Mouse (Mus musculus): ENCODE results near the gene Snapc5. TPM values are rescaled to one million over a fixed set of nuclear protein-coding genes. Genes with fewer than 3 reads are reported as not detected.

Snapc5 gene
- 10 to 100 TPM; 20.3 to 21.0 TPM for total RNA-seq (2023)

DNA sequence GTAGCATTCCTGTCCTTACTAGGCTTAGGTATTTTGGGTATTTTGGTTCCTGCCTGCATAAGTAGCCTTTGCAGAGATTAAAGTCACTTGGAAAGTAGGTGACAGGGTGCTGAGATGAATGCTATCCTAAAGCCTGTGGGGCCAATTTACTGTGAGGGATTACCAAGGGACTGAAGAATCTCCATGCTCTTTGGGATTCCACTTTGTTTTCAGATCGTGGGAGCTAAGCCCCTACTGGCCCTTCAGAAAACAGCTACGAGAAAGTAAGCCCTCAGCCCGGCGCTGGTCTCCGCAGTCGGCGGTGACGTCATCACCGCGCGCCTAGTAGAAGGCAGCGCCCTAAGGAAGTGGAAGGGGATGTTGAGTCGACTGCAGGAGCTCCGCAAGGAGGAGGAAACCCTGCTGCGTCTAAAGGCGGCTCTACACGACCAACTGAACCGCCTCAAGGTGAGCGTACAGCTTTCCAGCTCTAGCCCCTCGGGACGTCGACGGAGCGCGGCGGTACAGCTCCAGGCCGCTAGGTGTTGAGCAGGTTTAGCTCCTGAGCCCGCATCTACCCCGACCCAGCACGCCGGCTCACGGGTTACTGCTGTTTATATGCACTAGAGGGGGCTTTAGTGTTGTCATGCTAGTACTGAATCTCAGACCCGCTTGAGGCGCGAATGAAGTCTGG is at the start of gene Snapc5:
Gene Snapc5, plus strand, starts transcription at position 301 of the 673 bp plus-strand sequence.

DNA sequence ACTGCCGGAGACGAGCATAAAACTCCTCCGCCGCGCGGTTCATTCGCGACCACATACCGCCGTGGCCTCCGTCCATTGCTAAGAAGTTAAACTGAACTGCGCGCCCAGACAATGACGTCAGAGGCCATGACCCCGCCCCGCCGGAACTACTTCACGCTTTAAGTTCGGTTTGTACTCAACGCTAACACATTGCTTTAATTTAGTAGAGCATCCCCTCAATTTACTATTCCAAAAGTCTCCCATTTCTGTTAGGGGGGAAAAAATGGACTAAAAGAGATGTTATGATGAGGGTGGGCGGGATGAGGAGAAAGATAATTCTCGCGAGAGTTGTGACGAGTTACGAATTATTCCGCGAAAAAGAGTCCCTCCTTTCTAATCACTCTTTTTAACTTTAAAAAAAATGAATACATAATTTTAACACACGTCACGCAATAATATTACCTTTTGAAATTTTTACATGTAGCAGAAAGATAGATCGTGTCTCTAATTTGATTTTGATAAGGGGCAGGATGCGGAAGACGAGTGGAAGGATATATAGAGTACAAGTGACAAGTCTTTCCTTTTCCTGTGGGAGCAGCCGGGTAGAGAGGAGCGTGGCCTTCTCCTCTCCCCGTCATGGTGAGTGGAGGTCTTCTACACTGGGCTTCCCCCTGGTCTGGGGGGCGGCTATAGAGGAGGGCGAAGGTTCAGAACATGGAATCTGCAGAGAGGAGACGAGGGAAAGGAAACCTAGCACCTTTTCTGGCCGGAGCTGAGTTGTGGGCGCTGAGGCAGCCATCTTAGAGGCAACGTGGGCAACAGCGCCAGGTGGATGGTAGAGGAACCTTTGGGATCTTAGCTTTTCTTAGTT is 6.0 kb upstream of the Snapc5 start, which contains the start of the genes Zwilch and Rpl4:
Gene Zwilch, minus strand, starts transcription at position 289 of the 850 bp plus-strand sequence.
Gene Rpl4, plus strand, starts transcription at position 560 of the 850 bp plus-strand sequence.

Other genes starting within 250 kb of the Snapc5 start
- not detected for gene Smad6, start 157.2 kb upstream of the Snapc5 start, total RNA-seq (2023)
- not detected for gene Lctl, start 62.1 kb upstream of the Snapc5 start, total RNA-seq (2023)
- 1 to 10 TPM; 6.1 to 6.3 TPM for gene Zwilch, start 6.2 kb upstream of the Snapc5 start, total RNA-seq (2023)
- 1,000 to 10,000 TPM; 1,733 to 1,769 TPM for gene Rpl4, start 5.9 kb upstream of the Snapc5 start, total RNA-seq (2023)
- gene Uchl4, start 55.9 kb downstream of the Snapc5 start, total RNA-seq (2023) = 1 to 10 TPM; 2.8 to 2.9 TPM
- 100 to 1,000 TPM; 139 to 161 TPM for gene Map2k1, start 74.4 kb downstream of the Snapc5 start, total RNA-seq (2023)
- 10 to 100 TPM; 19.1 to 40.5 TPM for gene Tipin, start 102.3 kb downstream of the Snapc5 start, total RNA-seq (2023)
- gene Dis3l, start 162.0 kb downstream of the Snapc5 start, total RNA-seq (2023) = 10 to 100 TPM; 29.1 to 30.5 TPM
- not detected for gene Megf11, start 206.4 kb downstream of the Snapc5 start, total RNA-seq (2023)

All from B cell, adult 67 days (primary cell).